Mouse (Mus musculus): ENCODE data around the gene Slc17a6. TPM values are rescaled to one million over a fixed set of nuclear protein-coding genes. Genes with fewer than 3 reads are reported as not detected.

The Slc17a6 gene
- total RNA-seq (2018; cell fraction: chromatin; rRNA removed), result not detected
- not detected for total RNA-seq (2018; cell fraction: cytosol; rRNA removed)
- not detected for total RNA-seq (2018; cell fraction: nucleus; rRNA removed)
- not detected in 3 replicates for polyA plus RNA-seq (2018)

- Histone ChIP-seq H3K36me3 (ENCODE audit: inconsistent target) (no peaks in the 10 kb centered on the region), H3K79me2 (ENCODE audit: inconsistent target) (no peaks in the 10 kb centered on the region), H3K27ac (no peak within 1 kb of the TSS), H3K4me3 (ENCODE audit: inconsistent target) (no peak within 1 kb of the TSS)
- 6% methylated on average over 22 of the region's 23 CpGs for WGBS (ENCODE audit: missing documents)
Observed at GRCm38 (mm10) chr7:51621694-51622145, at the start of gene Slc17a6. Gene Slc17a6 (plus strand): TSS chr7:51622006.

GRCm38 (mm10) chr7:51600021-51600420, 21.8 kb upstream of the Slc17a6 start:
- H3K36me3 ChIP-seq (ENCODE audit: inconsistent target), result no peaks in the 10 kb centered on the region
- no peak overlapping the region for H3K27ac ChIP-seq
- H3K4me3 ChIP-seq (ENCODE audit: inconsistent target), result no peak overlapping the region
- 80% methylated on average over 3 of the region's 4 CpGs for WGBS (ENCODE audit: missing documents)
- H3K79me2 ChIP-seq (ENCODE audit: inconsistent target), result no peaks in the 10 kb centered on the region

- 93% methylated on average over 12 of the region's 12 CpGs for WGBS (ENCODE audit: missing documents)
Observed at GRCm38 (mm10) chr7:51603741-51604140, 18.1 kb upstream of the Slc17a6 start.

DNA sequence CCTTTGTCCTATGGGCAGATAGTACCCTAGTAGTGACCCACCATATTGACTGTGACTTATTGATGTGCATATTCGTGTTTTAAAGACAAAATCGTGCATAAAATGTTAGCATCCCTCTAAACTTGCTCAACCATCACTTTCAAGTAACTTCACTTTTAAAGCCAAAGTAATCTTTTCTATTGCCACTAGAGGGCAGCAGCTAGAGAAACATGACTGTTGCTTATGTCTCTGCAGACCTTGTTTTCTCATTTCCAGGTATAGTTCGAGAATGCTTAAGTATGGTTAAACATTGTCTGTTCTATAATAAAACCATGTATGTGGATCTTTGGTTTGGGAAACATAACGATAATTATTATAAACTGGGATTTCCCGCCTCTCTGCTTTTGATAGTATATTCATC, 7.4 kb upstream of the Slc17a6 start:
- H3K36me3 ChIP-seq (ENCODE audit: inconsistent target), result no peaks in the 10 kb centered on the region
- no peaks in the 10 kb centered on the region for H3K79me2 ChIP-seq (ENCODE audit: inconsistent target)
- 34% methylated on average over 5 of the region's 5 CpGs for WGBS (ENCODE audit: missing documents)
- no peak overlapping the region for H3K27ac ChIP-seq
- no peak overlapping the region for H3K4me3 ChIP-seq (ENCODE audit: inconsistent target)

More at GRCm38 (mm10) chr7:51603741-51604140, 18.1 kb upstream of the Slc17a6 start:
- H3K27ac ChIP-seq, result no peak overlapping the region
- no peaks in the 10 kb centered on the region for H3K36me3 ChIP-seq (ENCODE audit: inconsistent target)
- no peaks in the 10 kb centered on the region for H3K79me2 ChIP-seq (ENCODE audit: inconsistent target)
- H3K4me3 ChIP-seq (ENCODE audit: inconsistent target), result no peak overlapping the region

GRCm38 (mm10) chr7:51617941-51618340, 3.9 kb upstream of the Slc17a6 start:
- no peaks in the 10 kb centered on the region for H3K79me2 ChIP-seq (ENCODE audit: inconsistent target)
- H3K36me3 ChIP-seq (ENCODE audit: inconsistent target), result no peaks in the 10 kb centered on the region
- no peak overlapping the region for H3K27ac ChIP-seq
- no peak overlapping the region for H3K4me3 ChIP-seq (ENCODE audit: inconsistent target)

- Histone ChIP-seq H3K36me3 (ENCODE audit: inconsistent target) (no peaks in the 10 kb centered on the region), H3K27ac (no peak overlapping the region), H3K79me2 (ENCODE audit: inconsistent target) (no peaks in the 10 kb centered on the region), H3K4me3 (ENCODE audit: inconsistent target) (no peak overlapping the region)
- WGBS (ENCODE audit: missing documents), result 31% methylated on average over 2 of the region's 2 CpGs
Observed at GRCm38 (mm10) chr7:51618412-51618811, 3.4 kb upstream of the Slc17a6 start.

- no peak overlapping the region for H3K4me3 ChIP-seq (ENCODE audit: inconsistent target)
Observed at GRCm38 (mm10) chr7:51619977-51620376, 1.8 kb upstream of the Slc17a6 start.

GRCm38 (mm10) chr7:51622196-51622595, 390 bp downstream of the Slc17a6 start:
- whole genome bisulfite sequencing (ENCODE audit: missing documents), result 7% methylated on average over 18 of the region's 18 CpGs
- H3K36me3 ChIP-seq (ENCODE audit: inconsistent target), result no peaks in the 10 kb centered on the region
- H3K4me3 ChIP-seq (ENCODE audit: inconsistent target), result no peak overlapping the region
- H3K79me2 ChIP-seq (ENCODE audit: inconsistent target), result no peaks in the 10 kb centered on the region
- no peak overlapping the region for H3K27ac ChIP-seq

More at GRCm38 (mm10) chr7:51619977-51620376, 1.8 kb upstream of the Slc17a6 start:
- Histone ChIP-seq H3K27ac (no peak overlapping the region), H3K36me3 (ENCODE audit: inconsistent target) (no peaks in the 10 kb centered on the region), H3K79me2 (ENCODE audit: inconsistent target) (no peaks in the 10 kb centered on the region)
- 43% methylated on average over 1 of the region's 1 CpGs for WGBS (ENCODE audit: missing documents)

DNA sequence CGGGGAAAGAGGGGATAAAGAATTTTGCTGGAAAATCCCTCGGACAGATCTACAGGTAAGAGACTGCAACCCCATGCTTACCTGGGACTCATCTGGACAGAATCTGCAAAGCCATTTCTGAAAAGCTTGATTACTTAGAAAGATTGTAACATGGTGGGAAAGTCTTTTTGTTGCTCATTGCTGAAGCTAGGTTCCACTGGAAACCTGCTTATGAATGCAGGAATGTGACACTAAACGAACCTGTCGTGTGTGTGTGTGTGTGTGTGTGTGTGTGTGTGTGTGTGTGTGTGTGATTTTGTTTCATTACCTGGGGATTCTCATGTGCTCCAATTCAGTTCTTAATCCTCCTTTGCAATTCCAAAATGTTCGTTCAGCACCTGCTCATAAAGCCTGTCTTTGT, 860 bp downstream of the Slc17a6 start:
- no peak overlapping the region for H3K27ac ChIP-seq
- 19% methylated on average over 5 of the region's 5 CpGs for WGBS (ENCODE audit: missing documents)
- H3K36me3 ChIP-seq (ENCODE audit: inconsistent target), result no peaks in the 10 kb centered on the region
- no peak overlapping the region for H3K4me3 ChIP-seq (ENCODE audit: inconsistent target)
- no peaks in the 10 kb centered on the region for H3K79me2 ChIP-seq (ENCODE audit: inconsistent target)

- no peaks in the 10 kb centered on the region for H3K79me2 ChIP-seq (ENCODE audit: inconsistent target)
- H3K4me3 ChIP-seq (ENCODE audit: inconsistent target), result no peak overlapping the region
- no peaks in the 10 kb centered on the region for H3K36me3 ChIP-seq (ENCODE audit: inconsistent target)
- no peak overlapping the region for H3K27ac ChIP-seq
- WGBS (ENCODE audit: missing documents), result 5% methylated on average over 4 of the region's 4 CpGs
Observed at GRCm38 (mm10) chr7:51624336-51624897, 2.6 kb downstream of the Slc17a6 start.

- no peak overlapping the region for H3K4me3 ChIP-seq (ENCODE audit: inconsistent target)
- 7% methylated on average over 23 of the region's 23 CpGs for WGBS (ENCODE audit: missing documents)
- H3K79me2 ChIP-seq (ENCODE audit: inconsistent target), result no peaks in the 10 kb centered on the region
- H3K36me3 ChIP-seq (ENCODE audit: inconsistent target), result no peaks in the 10 kb centered on the region
- no peak overlapping the region for H3K27ac ChIP-seq
Observed at GRCm38 (mm10) chr7:51625161-51625560, 3.4 kb downstream of the Slc17a6 start.

DNA sequence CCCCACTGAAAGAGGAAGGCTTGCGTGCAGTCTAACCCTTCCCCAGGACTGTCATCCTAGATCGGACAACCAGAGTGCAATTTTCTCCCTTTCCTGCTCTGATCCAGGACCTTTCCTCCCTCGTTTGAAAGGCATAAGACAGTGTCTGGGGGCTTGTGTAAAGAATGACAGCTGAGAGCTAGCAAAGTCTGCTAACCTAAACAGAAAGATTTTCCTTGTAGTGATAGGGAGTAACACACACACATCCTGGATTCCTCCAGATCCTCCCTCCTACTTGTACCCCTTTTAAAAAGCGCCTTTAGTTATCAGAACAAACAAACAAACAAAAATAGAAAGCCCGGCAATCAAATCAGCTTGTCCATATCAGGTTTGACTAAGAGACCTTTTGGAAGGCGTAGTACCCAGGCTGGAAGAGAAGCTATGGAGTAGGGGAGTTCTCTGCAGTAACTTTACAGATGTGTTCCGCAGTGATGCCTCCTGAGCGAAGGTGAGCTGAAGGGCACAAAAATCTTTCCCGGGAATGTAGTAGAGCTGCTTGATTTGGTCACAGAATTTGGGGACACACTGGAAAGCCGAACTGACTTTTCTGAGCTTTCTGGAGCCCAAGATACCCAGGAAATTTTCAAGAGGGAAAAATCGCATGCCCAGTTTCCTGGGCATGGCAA, 3.9 kb downstream of the Slc17a6 start:
- WGBS (ENCODE audit: missing documents), result 12% methylated on average over 11 of the region's 11 CpGs
- Histone ChIP-seq H3K4me3 (ENCODE audit: inconsistent target) (no peak overlapping the region), H3K79me2 (ENCODE audit: inconsistent target) (no peaks in the 10 kb centered on the region), H3K27ac (no peak overlapping the region), H3K36me3 (ENCODE audit: inconsistent target) (no peaks in the 10 kb centered on the region)

DNA sequence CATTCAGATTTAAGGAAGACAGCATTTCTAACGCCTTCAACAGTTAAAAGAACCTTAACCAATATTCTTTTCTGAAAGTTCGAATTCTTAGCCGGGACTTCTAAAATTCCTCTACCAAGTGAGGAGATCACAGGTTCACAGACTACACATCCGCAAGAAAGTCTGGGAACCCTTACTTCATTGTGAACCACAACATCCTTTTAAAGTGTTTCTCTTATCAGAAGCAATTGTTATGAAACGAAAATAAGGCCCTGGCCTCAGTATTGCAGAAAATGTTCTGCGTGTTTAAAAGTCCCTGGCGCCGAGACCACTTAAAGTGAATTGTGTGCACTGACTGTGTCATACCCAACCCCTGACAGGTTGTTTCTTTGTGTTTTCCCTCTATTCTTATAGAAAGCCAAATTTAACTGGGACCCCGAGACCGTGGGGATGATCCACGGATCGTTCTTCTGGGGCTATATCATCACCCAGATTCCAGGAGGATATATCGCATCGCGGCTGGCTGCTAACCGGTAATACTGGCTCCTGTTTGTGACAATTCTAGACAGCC, 4.7 kb downstream of the Slc17a6 start:
- Histone ChIP-seq H3K27ac (no peak overlapping the region), H3K36me3 (ENCODE audit: inconsistent target) (no peaks in the 10 kb centered on the region), H3K4me3 (ENCODE audit: inconsistent target) (no peak overlapping the region), H3K79me2 (ENCODE audit: inconsistent target) (no peaks in the 10 kb centered on the region)
- WGBS (ENCODE audit: missing documents), result 6% methylated on average over 16 of the region's 16 CpGs

DNA sequence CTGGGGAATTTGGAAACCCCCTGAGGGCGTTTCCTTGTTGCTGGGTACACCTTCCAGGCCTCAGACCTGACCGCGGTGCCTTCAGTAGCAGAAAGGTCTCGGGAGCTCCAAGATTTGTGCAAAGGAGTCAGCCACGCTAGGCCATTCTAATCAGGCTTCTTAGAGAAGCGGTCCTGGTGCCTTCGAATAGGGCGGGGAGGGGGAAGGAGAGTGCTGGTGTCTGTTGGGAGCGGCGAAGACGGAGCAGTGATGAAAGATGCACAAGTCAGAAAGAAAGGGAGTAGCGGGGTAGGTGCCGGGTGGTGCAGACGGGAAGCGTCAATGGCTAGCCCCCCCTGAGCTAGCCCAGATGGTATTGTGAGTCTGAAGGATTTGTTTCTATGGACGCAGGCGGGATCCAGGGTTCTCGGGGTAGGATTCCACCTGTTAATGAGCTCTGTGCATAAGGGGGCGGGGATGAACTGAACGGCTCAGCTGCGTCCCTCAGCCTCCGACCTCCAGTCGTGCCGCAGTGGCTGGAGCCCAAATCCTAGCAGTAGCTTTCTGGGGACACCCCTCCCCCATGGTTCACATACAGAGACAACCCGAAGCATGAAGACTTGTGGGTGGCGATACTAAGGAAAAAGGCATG, 5.3 kb downstream of the Slc17a6 start:
- Histone ChIP-seq H3K36me3 (ENCODE audit: inconsistent target) (no peaks in the 10 kb centered on the region), H3K4me3 (ENCODE audit: inconsistent target) (no peak overlapping the region), H3K27ac (no peak overlapping the region), H3K79me2 (ENCODE audit: inconsistent target) (no peaks in the 10 kb centered on the region)
- 6% methylated on average over 26 of the region's 26 CpGs for WGBS (ENCODE audit: missing documents)

DNA sequence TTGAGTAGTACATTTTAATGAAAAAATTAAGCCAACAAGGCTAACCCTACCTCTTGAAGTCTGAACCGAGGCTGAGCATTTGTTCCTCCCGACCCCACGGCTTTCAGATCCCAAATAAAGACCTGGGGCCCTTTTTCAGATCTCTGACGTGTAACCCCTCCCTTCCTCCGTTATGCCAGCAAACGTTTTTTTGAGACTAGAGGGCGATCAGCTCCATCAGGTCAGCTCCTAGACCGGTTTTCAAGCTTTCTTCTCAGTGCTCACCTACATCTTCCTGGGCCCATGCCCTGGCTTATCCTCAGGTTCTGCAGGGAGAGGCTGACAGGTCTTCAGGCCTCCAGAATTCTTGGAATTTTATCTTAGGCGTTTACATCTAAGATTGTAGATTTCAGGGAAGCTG, 5.9 kb downstream of the Slc17a6 start:
- H3K79me2 ChIP-seq (ENCODE audit: inconsistent target), result no peaks in the 10 kb centered on the region
- H3K36me3 ChIP-seq (ENCODE audit: inconsistent target), result no peaks in the 10 kb centered on the region
- WGBS (ENCODE audit: missing documents), result 5% methylated on average over 9 of the region's 9 CpGs
- no peak overlapping the region for H3K4me3 ChIP-seq (ENCODE audit: inconsistent target)
- H3K27ac ChIP-seq, result no peak overlapping the region

Data from macrophage (primary cell).